Mouse (Mus musculus): ENCODE measurements around the gene Unc93b1.

The Unc93b1 gene

DNA sequence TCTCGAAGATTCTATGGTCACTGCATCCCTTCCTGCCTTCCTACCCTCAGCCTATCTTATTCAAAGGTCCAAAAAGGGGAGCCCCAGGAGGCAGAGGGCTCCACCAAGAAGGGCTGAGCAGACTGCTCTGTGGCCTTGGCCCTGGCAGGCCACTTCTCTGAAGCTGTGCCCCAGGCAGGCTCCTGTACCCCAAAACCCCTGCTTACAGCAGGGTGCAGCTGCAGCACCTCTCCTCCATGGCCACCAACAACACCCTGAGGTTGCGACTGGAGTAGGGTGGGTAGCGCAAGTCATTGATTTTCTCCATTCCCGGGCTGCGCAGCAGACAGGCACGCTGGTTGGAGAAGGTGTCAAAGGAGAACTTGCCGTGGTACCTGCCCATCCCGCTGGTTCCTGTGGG is 21.3 kb upstream of the Unc93b1 start:
- peak; percentile 49 for DNase-seq (ENCODE audit: low read depth, low spot score)

- no peak for DNase-seq (ENCODE audit: low read depth, low spot score)
Measured at GRCm38 (mm10) chr19:3914535-3914934, 20.5 kb upstream of the Unc93b1 start.

GRCm38 (mm10) chr19:3916727-3917126 is 18.3 kb upstream of the Unc93b1 start:
- DNase-seq (ENCODE audit: low read depth, low spot score): no peak

DNA sequence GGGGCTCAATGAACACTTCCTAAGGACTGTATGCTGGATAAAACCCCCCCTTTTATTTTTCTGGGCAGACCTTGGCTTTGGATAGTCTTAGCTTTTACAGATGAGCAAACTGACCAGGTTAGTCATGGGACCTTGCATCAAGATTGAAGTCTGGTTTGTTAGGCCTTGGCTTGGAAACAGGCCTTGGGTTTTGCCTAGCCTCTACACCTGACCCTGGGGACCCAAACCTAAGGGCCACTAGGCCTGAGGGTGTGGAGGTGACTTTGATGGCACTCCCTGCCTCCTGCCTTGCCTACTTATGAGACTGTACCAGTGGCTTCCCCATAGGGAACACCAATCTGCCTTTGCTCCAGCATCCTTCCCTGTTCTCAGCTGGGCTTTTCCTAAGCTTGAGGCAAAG is 15.1 kb upstream of the Unc93b1 start:
- no peak for DNase-seq (ENCODE audit: low read depth, low spot score)

- DNase-seq (ENCODE audit: low read depth, low spot score): peak; percentile 83
Measured at GRCm38 (mm10) chr19:3922661-3923371, 12.2 kb upstream of the Unc93b1 start.

GRCm38 (mm10) chr19:3923586-3923985 is 11.4 kb upstream of the Unc93b1 start:
- peak; percentile 89 for DNase-seq (ENCODE audit: low read depth, low spot score)

DNA sequence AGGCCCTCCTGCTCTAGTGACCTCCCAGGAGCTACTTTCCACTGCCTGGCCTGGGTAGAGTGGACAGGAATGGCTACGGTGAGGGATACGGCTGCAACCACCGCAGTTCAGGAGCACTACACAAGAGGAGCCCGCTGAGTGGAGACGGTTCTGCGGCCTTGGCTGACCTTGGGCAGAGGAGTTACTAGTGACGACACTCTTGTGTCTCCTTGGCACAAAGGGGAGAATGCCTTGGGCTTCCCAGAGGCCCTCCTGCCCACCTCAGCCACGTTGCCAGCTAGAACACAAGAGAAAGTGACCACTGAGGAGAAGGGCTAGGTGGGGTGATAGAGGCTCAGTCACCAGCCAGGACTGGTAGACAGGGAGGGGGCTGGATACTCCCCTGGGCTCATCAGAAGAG is 10.8 kb upstream of the Unc93b1 start:
- DNase-seq (ENCODE audit: low read depth, low spot score): no peak

- DNase-seq (ENCODE audit: low read depth, low spot score): no peak
Measured at GRCm38 (mm10) chr19:3924868-3925267, 10.1 kb upstream of the Unc93b1 start.

DNA sequence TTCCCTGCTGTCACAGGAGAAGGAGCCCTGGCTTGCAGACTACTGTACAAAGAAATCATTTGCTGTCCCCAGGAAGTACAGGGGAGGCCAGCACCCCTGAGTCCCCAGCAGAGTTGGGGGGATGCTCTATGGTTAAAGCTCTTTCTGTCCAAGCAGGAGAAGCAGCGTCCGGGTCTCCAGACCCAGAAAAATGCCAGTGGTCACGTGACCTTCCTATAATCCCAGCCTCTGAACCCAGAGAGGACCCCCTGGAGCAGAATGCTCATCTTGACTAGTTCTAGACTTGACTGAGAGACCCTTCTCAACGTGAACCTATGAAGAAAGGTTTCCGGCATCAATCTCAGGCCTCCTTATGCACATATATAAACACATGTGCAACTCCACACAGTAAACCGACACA is 9.1 kb upstream of the Unc93b1 start:
- DNase-seq (ENCODE audit: low read depth, low spot score): no peak

- no peak for DNase-seq (ENCODE audit: low read depth, low spot score)
Measured at GRCm38 (mm10) chr19:3926279-3926678, 8.7 kb upstream of the Unc93b1 start.

DNA sequence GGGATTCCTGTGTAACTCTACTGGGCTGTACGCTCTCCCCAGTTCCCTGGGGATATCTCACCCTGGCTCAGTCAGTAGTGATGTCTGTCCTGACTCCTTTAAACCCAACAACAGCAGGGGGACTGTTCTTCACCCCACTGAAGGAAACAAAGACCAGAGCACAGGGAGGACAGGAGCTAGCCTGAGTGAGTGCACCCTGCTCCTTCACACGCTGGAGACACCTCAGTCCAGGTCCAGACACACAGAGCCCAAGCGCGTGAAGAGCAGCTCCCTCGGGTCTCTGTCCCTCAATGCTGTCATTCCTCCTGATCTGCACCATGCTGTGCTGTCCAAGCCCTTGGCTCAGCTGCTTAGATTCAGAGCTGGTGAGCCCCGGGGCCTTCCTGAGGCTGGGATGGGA is 8.3 kb upstream of the Unc93b1 start:
- no peak for DNase-seq (ENCODE audit: low read depth, low spot score)

DNA sequence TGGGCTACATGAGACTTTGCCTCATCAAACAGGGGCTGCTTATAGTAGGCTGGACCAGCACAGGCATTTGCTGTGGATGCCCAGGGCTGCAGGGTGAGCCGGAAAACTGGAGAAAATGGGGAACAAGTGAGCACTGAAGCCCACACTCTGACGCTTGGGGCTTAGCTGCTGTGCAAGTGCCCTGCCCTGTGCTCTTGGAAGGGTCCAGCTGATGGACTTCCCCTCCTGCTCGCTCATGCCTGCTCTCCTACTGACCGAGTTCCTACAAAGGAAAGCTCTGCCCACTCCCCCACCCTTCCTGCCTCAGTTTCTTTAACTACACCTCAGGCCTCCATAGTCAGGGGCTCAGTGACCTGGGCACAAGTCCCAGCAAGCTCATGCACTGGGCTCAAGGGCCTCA is 7.0 kb upstream of the Unc93b1 start:
- DNase-seq (ENCODE audit: low read depth, low spot score): no peak

- no peak for DNase-seq (ENCODE audit: low read depth, low spot score)
Measured at GRCm38 (mm10) chr19:3928779-3929178, 6.2 kb upstream of the Unc93b1 start.

DNA sequence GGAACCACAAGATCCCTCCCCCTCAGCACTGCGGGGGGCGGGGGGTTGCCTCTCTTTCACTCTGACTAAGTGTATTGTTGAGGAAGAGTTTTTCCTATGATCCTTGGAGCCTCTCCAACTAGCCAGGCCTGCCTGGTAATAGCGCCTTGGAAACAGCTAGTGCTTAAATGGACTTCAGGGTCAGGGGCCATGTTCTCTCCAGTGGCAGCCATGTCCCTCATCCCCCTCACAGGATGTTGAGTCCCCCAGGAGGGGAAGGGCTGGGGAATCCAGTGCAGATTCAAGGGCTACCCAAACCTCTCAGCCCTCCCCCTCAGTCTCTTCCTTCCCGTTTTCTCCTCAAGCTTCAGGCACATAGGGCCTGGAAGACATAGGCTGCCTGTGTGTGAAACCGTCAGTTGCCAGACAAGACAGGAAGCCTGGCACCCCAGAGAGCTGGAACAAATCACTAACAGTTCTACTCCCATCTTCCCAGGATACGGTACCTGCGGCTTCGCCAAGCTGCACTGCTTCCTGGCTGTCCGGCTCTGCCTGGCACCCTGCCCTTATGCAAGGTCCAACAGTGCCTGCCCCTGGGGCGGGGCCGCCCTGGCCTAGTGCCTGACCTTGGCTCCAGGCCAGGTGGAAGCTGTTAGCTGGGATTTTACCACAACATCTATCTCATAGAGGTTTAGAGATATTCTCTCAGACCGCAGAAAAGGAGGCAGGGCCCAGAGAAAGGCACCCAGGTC is 5.6 kb upstream of the Unc93b1 start, which contains the start of gene Aldh3b1:
TSS of gene Aldh3b1 (minus strand) at position 598 of the 731 bp plus-strand sequence.
- DNase-seq (ENCODE audit: low read depth, low spot score): no peak

GRCm38 (mm10) chr19:3930262-3931057 is 4.5 kb upstream of the Unc93b1 start:
- DNase-seq (ENCODE audit: low read depth, low spot score): peak; percentile 65

- peak; percentile 86 for DNase-seq (ENCODE audit: low read depth, low spot score)
Measured at GRCm38 (mm10) chr19:3931716-3932115, 3.3 kb upstream of the Unc93b1 start.

- DNase-seq (ENCODE audit: low read depth, low spot score): peak; percentile 94
Measured at GRCm38 (mm10) chr19:3935896-3936850, 1.2 kb downstream of the Unc93b1 start.

DNA sequence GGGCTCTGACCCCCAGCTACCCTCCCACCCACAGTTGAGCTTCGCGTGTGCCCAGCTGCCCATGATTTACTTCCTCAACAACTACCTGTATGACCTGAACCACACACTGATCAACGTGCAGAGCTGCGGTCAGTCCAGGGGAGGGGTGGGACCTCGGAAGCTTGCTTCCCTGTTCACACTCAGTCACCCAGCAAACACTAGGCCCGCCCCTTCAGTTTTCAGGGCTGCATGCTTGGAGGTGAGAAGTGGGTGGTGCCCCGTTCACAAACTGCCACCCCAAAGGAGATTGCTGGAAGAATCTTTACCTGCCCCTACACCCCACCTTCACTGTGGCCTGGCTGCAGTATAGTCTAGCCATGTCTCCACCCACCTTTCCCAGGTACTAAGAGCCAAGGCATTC is 7.3 kb downstream of the Unc93b1 start:
- peak; percentile 81 for DNase-seq (ENCODE audit: low read depth, low spot score)

- peak; percentile 98 for DNase-seq (ENCODE audit: low read depth, low spot score)
Measured at GRCm38 (mm10) chr19:3942986-3943735, 8.2 kb downstream of the Unc93b1 start.

- peak; percentile 31 for DNase-seq (ENCODE audit: low read depth, low spot score)
Measured at GRCm38 (mm10) chr19:3945872-3946564, 11.0 kb downstream of the Unc93b1 start.

Measured in A20 (cell line).